Mouse (Mus musculus) embryonic facial prominence, embryonic 14.5 days (tissue): ENCODE measurements around the gene Gm20388. TPM values are rescaled to one million over a fixed set of nuclear protein-coding genes. Genes with fewer than 3 reads are reported as not detected.

Source experiments
- ATAC-seq: fragments of 200-750 bp; cut with Nextera tagmentation; 2 replicates; pipeline ENCODE4 v1.8.0; 2017; ENCODE audit warnings: low read depth, moderate number of reproducible peaks, moderate TSS enrichment
- DNase-seq: peaks from one replicate; pipeline ENCODE4 v3.0.0-alpha.2; 2015; ENCODE audit warnings: low spot score
- H3K27ac ChIP-seq: fragments of 300-500 bp; sonication (generic); replicated peaks from 2 replicates; pipeline ENCODE4 v1.5.1; 2014; ENCODE audit warnings: low read depth, mild to moderate bottlenecking, low read length, moderate library complexity
- H3K27me3 ChIP-seq: fragments of 300-500 bp; sonication (generic); replicated peaks from 2 replicates; pipeline ENCODE4 v1.6.1; 2014; ENCODE audit warnings: low read length; ENCODE audit not compliant: control insufficient read depth, insufficient read depth
- H3K36me3 ChIP-seq: fragments of 300-500 bp; sonication (generic); 2 replicates; pipeline ENCODE4 v1.6.1; 2014; ENCODE audit warnings: low read length, mixed read lengths; ENCODE audit not compliant: control insufficient read depth, insufficient read depth
- H3K4me1 ChIP-seq: fragments of 300-500 bp; sonication (generic); 2 replicates; pipeline ENCODE4 v1.6.1; 2014; ENCODE audit warnings: antibody characterized with exemption, low read length; ENCODE audit not compliant: control insufficient read depth, insufficient read depth
- H3K4me2 ChIP-seq: fragments of 300-500 bp; sonication (generic); 2 replicates; pipeline ENCODE4 v1.6.1; 2014; ENCODE audit warnings: low read depth, mild to moderate bottlenecking, low read length, moderate library complexity, mixed read lengths
- H3K4me3 ChIP-seq: fragments of 300-500 bp; sonication (generic); 2 replicates; pipeline ENCODE4 v1.5.1; 2014; ENCODE audit warnings: low read depth, mild to moderate bottlenecking, low read length
- H3K9ac ChIP-seq: fragments of 300-500 bp; sonication (generic); 2 replicates; pipeline ENCODE4 v1.6.1; 2014; ENCODE audit warnings: low read depth, mild to moderate bottlenecking, low read length, moderate library complexity, mixed read lengths
- H3K9me3 ChIP-seq: fragments of 300-500 bp; sonication (generic); 2 replicates; pipeline ENCODE4 v1.6.1; 2016; ENCODE audit warnings: low read length; ENCODE audit not compliant: control insufficient read depth
- WGBS: fragments of 180-500 bp; shearing (Covaris S2); extraction: QIAGEN DNeasy Blood & Tissue Kit; methylation state at CpG from one replicate; pipeline ENCODE4 v1.1.7; 2014; 5-methylcytosine and 5-hydroxymethylcytosine counted together
- polyA plus RNA-seq: library from polyadenylated mRNA; unstranded; fragments of >200 nt; fragmentation: Nextera tagmentation; extraction: Ambion mirVana; gene quantifications from 2 replicates; pipeline ENCODE4 v1.2.1, GENCODE M21; 2014

Gm20388 gene
- polyA plus RNA-seq, 1 experiment from 2014 or later, result not detected

DNA sequence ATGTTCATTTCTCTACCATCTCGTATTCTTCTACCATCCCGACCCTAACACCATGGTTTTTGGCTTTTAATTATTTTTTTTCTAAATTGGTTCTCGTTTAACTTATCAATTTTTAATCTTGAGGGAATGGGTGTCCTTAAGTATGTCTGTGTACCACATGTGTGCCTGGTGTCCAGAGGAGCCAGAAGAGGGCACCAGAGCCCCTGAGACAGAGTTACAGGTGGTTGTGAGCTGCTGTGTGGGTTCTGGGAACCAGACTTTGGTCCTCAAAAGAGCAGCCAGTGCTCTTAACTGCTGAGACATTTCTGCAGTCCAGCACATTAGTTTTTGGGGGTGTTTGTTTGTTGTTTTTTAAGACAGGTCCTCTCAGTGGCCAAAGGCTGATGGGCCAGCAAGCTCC lies 485.3 kb downstream of the Gm20388 start:
- Histone ChIP-seq H3K9me3 (no peaks in the 10 kb centered on the region; the same call in 1 of the 2 replicates), H3K36me3 (no peaks in the 10 kb centered on the region), H3K4me3 (no peak overlapping the region), H3K27ac (no peak overlapping the region), H3K27me3 (no peaks in the 10 kb centered on the region), H3K4me2 (no peak overlapping the region), H3K4me1 (peaks cover 31% of the 10 kb centered on the region), H3K9ac (no peak overlapping the region)
- DNase-seq (no peak), ATAC-seq (no peak)
- WGBS, result 91% methylated on average over 3 of the region's 3 CpGs

DNA sequence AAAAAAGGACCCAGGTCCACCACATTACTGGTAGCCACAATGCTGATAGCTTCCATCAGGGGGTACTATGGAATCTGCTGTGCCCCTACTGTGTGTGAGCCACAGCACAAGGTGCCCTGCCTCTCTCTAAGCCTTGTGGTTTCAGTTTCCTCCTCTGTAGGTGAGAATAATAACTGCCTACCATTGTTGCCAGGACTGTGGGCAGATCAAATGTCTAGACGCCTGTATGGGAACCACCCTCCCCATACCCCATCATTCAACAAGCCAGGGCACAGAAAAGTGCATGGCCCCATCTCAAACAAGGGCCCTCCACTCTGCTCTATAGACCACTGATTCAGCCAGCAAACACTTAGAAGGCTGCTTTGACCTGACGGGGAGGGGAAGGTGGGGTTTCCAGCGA lies 486.1 kb downstream of the Gm20388 start:
- Histone ChIP-seq H3K4me3 (no peak overlapping the region), H3K27ac (0 out of 2 replicates have a peak overlapping the region, but pooled peaks have one; percentile 10), H3K9me3 (no peaks in the 10 kb centered on the region; the same call in 1 of the 2 replicates), H3K27me3 (no peaks in the 10 kb centered on the region), H3K9ac (no peak overlapping the region), H3K4me2 (no peak overlapping the region), H3K4me1 (peaks cover 31% of the 10 kb centered on the region), H3K36me3 (no peaks in the 10 kb centered on the region)
- WGBS, result 19% methylated on average over 3 of the region's 3 CpGs
- DNase-seq (peak; percentile 41), ATAC-seq (peak; percentile 32; the same call in 1 of the 2 replicates)

DNA sequence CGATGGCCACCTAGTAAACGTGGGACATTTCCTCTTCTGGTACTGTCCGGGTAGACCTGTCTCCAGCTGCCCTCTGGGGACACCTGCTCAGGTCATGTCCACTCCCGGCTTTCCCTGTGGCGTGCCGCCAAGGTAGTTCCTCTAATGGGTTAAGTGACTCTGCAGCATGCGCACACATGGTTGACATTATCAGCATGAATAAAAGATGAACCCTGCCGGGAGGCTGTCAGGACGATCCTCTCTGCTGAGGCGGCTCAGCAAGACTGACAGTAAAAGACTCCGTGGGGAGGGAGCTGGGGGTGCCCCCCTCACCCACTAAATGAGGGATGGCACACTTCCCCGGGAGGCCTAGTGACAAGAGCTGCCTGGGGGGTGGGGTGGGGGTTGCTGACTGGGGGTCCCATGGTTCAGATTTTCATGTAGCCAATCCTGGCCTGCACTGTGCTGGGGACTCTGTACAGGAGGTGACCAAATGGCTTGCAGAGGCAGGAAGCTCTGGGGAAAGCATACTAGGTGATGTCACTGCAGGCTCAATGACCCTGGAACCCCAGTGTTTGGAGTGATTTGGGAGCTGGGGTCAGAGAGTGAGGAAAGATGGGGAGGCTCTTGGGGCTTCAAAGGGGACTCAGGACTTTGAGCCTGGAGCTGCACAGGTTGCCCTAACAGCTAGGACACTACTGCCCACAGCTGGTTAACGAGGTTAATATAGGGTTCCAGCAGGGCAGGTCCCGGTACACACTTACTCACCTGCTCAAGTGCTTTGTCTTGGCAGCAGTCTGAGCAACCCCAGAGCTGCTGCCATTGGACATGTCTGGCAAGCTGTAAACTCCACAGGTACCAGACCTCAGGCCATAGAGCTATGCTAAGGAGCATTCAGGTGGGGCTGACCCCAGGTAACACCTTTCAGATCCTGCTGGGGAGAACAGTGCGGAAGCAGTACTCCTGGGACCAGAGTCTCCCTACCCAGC lies 487.1 kb downstream of the Gm20388 start:
- peaks cover 29% of the 10 kb centered on the region for H3K4me1 ChIP-seq
- H3K9ac ChIP-seq, result 0 out of 2 replicates have a peak overlapping the region, but pooled peaks have one; percentile 34
- H3K27me3 ChIP-seq, result no peaks in the 10 kb centered on the region
- 0 out of 2 replicates have a peak overlapping the region, but pooled peaks have one; percentile 12 for H3K4me2 ChIP-seq
- H3K4me3 ChIP-seq, result no peak overlapping the region
- 26% methylated on average over 15 of the region's 15 CpGs for WGBS
- H3K9me3 ChIP-seq, result no peaks in the 10 kb centered on the region; the same call in 1 of the 2 replicates
- DNase-seq, result peak; percentile 79
- ATAC-seq, result 0 out of 2 replicates have a peak, but pooled peaks have one; percentile 10
- H3K36me3 ChIP-seq, result no peaks in the 10 kb centered on the region
- 0 out of 2 replicates have a peak overlapping the region, but pooled peaks have one; percentile 10 for H3K27ac ChIP-seq

DNA sequence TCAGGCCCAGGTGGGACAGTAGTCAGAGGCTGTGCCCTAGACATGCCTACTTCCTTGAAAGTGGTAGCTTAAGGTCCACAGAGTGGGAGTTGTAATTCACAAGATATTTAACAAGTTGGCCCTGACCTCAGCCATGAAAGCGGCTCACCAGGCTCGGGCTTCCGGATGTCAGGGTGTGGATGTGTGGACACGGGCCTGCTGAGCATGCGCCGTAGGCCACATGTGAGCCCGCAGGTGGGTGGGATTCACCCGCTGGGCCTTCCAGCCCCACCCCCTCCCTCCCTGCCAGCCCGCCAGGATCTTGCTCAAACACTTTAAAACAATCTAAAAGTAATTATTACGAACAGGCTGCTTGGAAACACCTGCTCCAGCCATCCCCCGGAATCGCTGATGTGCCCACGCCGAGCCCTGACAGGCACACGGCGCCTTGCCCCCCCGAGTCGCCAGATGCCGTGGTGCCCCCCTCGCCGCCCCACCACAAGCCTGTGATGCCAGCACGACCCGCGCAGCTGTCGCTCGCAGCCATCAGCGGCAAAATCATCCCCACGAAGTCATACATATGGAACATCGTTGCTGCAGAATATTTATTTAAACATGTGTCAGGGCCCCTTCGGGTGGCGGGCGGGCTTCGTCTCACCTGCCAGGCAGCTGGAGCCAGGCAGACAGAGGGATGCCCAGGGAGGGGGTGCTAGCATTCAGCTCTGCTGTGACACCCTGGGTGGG lies 488.7 kb downstream of the Gm20388 start:
- Histone ChIP-seq H3K27me3 (no peaks in the 10 kb centered on the region), H3K9me3 (no peaks in the 10 kb centered on the region; the same call in 1 of the 2 replicates), H3K27ac (no peak overlapping the region), H3K4me1 (peaks cover 23% of the 10 kb centered on the region), H3K4me2 (0 out of 2 replicates have a peak overlapping the region, but pooled peaks have one; percentile 18), H3K36me3 (no peaks in the 10 kb centered on the region), H3K9ac (no peak overlapping the region), H3K4me3 (no peak overlapping the region)
- ATAC-seq, result no peak; the same call in 1 of the 2 replicates
- peak; percentile 67 for DNase-seq
- WGBS, result 35% methylated on average over 32 of the region's 33 CpGs

DNA sequence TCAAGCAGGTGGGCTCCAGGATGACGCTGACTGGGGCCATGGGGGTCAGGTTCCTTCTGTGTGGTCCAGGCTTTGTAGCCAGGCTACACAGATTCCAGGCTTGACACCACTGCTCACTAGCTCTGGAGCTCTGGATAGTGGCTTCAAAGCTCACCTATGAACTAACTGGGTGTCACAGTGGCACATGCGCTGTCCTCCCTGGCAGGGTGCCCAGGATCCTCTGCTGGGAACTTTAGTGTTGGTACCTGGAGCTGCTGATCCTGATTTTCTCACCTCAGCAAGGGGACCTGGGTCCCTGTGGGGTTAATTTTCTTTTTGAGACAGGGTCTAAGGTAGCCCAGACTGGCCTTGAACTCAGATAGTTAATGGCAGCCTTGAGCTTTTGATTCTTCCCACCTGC lies 490.6 kb downstream of the Gm20388 start:
- no peaks in the 10 kb centered on the region for H3K36me3 ChIP-seq
- H3K4me2 ChIP-seq, result no peak overlapping the region
- DNase-seq (no peak), ATAC-seq (no peak)
- no peak overlapping the region for H3K9ac ChIP-seq
- H3K9me3 ChIP-seq, result no peaks in the 10 kb centered on the region
- H3K27ac ChIP-seq, result no peak overlapping the region
- no peaks in the 10 kb centered on the region for H3K27me3 ChIP-seq
- 79% methylated on average over 2 of the region's 2 CpGs for WGBS
- peaks cover 23% of the 10 kb centered on the region for H3K4me1 ChIP-seq
- no peak overlapping the region for H3K4me3 ChIP-seq

DNA sequence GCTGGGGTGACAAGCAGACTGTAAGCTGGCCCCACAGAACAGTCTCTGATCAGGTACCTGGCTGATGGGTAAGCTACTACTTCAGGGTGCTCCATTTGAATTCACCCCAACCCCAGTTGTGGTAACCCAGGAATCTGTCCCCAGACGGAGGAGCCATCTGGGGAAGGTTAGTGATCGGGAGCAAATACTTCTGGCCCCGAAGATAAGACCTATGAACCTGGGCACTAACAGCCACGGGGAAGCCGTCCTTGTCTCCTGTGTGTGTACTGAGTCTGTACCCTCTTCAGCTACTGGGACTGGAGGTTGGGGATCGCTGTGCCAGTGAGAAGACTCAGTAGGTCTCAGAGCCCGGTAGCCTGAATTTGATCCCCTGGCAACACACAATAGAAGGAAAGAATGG lies 491.1 kb downstream of the Gm20388 start:
- no peak overlapping the region for H3K4me2 ChIP-seq
- 83% methylated on average over 7 of the region's 7 CpGs for WGBS

DNA sequence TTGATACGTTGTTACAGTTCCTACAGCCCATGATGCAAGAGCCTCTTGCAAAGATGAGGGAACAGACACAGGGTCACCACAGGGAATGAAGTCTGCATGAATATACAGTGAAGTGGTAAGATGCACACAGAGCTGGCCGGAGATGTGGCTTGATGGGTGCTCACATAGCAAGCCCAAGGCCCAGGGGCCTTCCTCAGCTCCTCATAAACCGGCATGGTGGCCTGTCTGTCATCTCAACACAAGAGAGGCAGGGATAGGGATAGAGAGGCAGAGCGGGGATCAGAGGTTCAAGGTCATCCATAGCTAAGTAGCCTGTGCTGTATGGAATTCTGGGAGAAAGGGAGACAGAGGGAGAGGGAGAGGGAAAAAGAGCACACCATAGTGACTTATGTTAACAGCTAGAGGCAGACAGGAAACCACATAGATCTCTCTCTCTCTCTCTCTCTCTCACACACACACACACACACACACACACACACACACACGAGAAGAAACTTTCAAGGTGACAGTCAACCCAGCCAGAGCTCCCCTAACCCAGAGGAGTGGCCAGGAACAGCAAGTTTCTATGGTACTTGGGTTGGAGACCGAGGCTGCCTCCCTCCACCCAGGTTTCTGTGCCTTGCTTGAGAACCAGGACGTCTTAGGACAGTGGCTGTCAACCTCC lies 493.1 kb downstream of the Gm20388 start:
- peaks cover 13% of the 10 kb centered on the region for H3K4me1 ChIP-seq
- H3K4me3 ChIP-seq, result no peak overlapping the region
- no peak overlapping the region for H3K4me2 ChIP-seq
- no peaks in the 10 kb centered on the region for H3K9me3 ChIP-seq
- DNase-seq, result no peak
- no peaks in the 10 kb centered on the region for H3K27me3 ChIP-seq
- no peak for ATAC-seq
- H3K27ac ChIP-seq, result no peak overlapping the region
- H3K9ac ChIP-seq, result no peak overlapping the region
- WGBS, result 78% methylated on average over 7 of the region's 7 CpGs
- H3K36me3 ChIP-seq, result no peaks in the 10 kb centered on the region

More for the DNA sequence above, 491.1 kb downstream of the Gm20388 start:
- no peak overlapping the region for H3K27ac ChIP-seq
- no peaks in the 10 kb centered on the region for H3K27me3 ChIP-seq
- no peaks in the 10 kb centered on the region for H3K36me3 ChIP-seq
- no peak for DNase-seq
- H3K4me3 ChIP-seq, result no peak overlapping the region
- peaks cover 22% of the 10 kb centered on the region for H3K4me1 ChIP-seq
- no peak overlapping the region for H3K9ac ChIP-seq
- ATAC-seq, result no peak
- no peaks in the 10 kb centered on the region for H3K9me3 ChIP-seq

DNA sequence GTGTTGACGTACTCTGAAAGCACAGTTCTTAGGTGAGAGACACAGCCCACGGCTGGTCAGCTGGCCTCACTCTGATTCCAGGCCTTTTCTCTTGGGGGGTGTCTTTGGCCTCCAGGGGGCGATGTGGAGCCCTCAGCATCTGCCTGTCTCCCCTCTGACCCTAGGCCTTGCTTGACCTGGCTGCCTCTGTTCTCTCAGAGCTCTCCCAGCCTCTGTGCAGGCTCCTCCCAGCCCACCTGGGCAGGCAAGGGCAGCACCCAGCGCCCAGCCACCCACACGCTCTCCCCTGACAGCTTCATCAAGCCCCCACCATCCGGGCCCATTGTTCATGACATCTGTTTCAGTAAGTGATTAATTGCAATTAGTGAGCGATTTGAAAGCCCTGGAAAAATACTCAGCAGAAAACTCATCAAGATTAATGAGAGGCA lies 494.0 kb downstream of the Gm20388 start:
- 50% methylated on average over 7 of the region's 7 CpGs for WGBS
- Histone ChIP-seq H3K9me3 (no peaks in the 10 kb centered on the region), H3K9ac (no peak overlapping the region), H3K4me3 (no peak overlapping the region), H3K4me2 (no peak overlapping the region), H3K27ac (no peak overlapping the region), H3K27me3 (no peaks in the 10 kb centered on the region), H3K4me1 (peaks cover 14% of the 10 kb centered on the region), H3K36me3 (no peaks in the 10 kb centered on the region)
- no peak for ATAC-seq
- DNase-seq, result no peak
